Comparison of ENCODE assay signal across 9 mouse cellular contexts in genomic region chr2:84736312-84737161, GRCm38 (mm10). TPM values are rescaled to one million over a fixed set of nuclear protein-coding genes. Genes with fewer than 3 reads are reported as not detected.
DNase-seq lines count a peak whose midpoint lies in the region; ATAC-seq and TF ChIP-seq lines count a peak whose summit lies in the region.
"Had no signal": no experiment of that assay in that cellular context is flagged by ENCODE, and none has a peak within 500 bp of the region (broad histone marks: within the 10 kb centered on the region; RNA-seq: fewer than 3 reads in every experiment).

No protein-coding gene starts in this region.

- H3K27me3 ChIP-seq in heart, embryonic 15.5 days = peaks cover 17% of the 10 kb centered on the region; the same call in 1 of the 2 replicates
- H3K27me3 ChIP-seq in forebrain, embryonic 12.5 days = no peaks in the 10 kb centered on the region
- peaks cover 29% of the 10 kb centered on the region for H3K27me3 ChIP-seq in liver, embryonic 15.5 days

- intact Hi-C loops in heart, postnatal 14 days (cut with DNase I) = no loop called here

- no peaks in the 10 kb centered on the region for H3K9me3 ChIP-seq in heart, embryonic 15.5 days (replicated peaks)
- H3K9me3 ChIP-seq in forebrain, embryonic 12.5 days = no peaks in the 10 kb centered on the region
- H3K9me3 ChIP-seq in liver, embryonic 15.5 days (replicated peaks) = no peaks in the 10 kb centered on the region

- ATAC-seq in heart, embryonic 15.5 days (replicated peaks; ENCODE audit: insufficient number of reproducible peaks, insufficient read depth, low FRiP score, low read depth) = no peak
- ATAC-seq in forebrain, embryonic 12.5 days (ENCODE audit: low FRiP score) = no peak
- ATAC-seq in liver, embryonic 15.5 days (ENCODE audit: insufficient read depth) = no peak
- ATAC-seq in megakaryocyte-erythroid progenitor cell, adult 5-6 weeks (replicated peaks; ENCODE audit: low FRiP score, low TSS enrichment, poor library complexity, severe bottlenecking) = no peak

- no peak for TF ChIP-seq POLR2A in brain, embryonic 14.5 days (IDR thresholded peaks at IDR 0.05; ENCODE audit: borderline replicate concordance, extremely low read depth, insufficient read depth, insufficient read length, poor library complexity, severe bottlenecking)

- TF ChIP-seq CTCF in brain, embryonic 14.5 days (IDR thresholded peaks at IDR 0.05; ENCODE audit: borderline replicate concordance, extremely low read depth, insufficient read depth, insufficient read length) = no peak

- peak overlapping the region; percentile 6; the same call in 1 of the 2 replicates for H3K4me3 ChIP-seq in heart, embryonic 15.5 days
- peak overlapping the region; percentile 52 for H3K4me3 ChIP-seq in forebrain, embryonic 12.5 days (replicated peaks)
- peak overlapping the region; percentile 66 for H3K4me3 ChIP-seq in liver, embryonic 15.5 days (replicated peaks)

- H3K36me3 ChIP-seq in heart, embryonic 15.5 days = no peaks in the 10 kb centered on the region
- peaks cover 11% of the 10 kb centered on the region for H3K36me3 ChIP-seq in forebrain, embryonic 12.5 days (replicated peaks)
- H3K36me3 ChIP-seq in liver, embryonic 15.5 days (replicated peaks) = peaks cover 54% of the 10 kb centered on the region

- peak overlapping the region; percentile 61 for H3K4me2 ChIP-seq in heart, embryonic 15.5 days
- peak overlapping the region; percentile 59 for H3K4me2 ChIP-seq in forebrain, embryonic 12.5 days
- peak overlapping the region; percentile 82 for H3K4me2 ChIP-seq in liver, embryonic 15.5 days

- no peak overlapping the region for H3K9ac ChIP-seq in heart, embryonic 15.5 days
- H3K9ac ChIP-seq in forebrain, embryonic 12.5 days = peak overlapping the region; percentile 45
- peak overlapping the region; percentile 77 for H3K9ac ChIP-seq in liver, embryonic 15.5 days

- H3K4me1 ChIP-seq in heart, embryonic 15.5 days (replicated peaks) = peaks cover 73% of the 10 kb centered on the region
- H3K4me1 ChIP-seq in forebrain, embryonic 12.5 days = peaks cover 80% of the 10 kb centered on the region
- peaks cover 98% of the 10 kb centered on the region for H3K4me1 ChIP-seq in liver, embryonic 15.5 days (replicated peaks)

- H3K27ac ChIP-seq in heart, embryonic 15.5 days = no peak overlapping the region
- peak overlapping the region; percentile 76; the same call in 1 of the 2 replicates for H3K27ac ChIP-seq in forebrain, embryonic 12.5 days
- H3K27ac ChIP-seq in liver, embryonic 15.5 days (replicated peaks) = peak overlapping the region; percentile 98

- DNase-seq in heart, postnatal 14 days = no peak
- peak; percentile 36 for DNase-seq in brain, embryonic 14.5 days (ENCODE audit: low read depth)
- no peak for DNase-seq in gastrocnemius, postnatal 25 days
- DNase-seq in ovary, adult 18-20 months (ENCODE audit: low spot score) = no peak

- 9% methylated on average over 27 of the region's 27 CpGs for WGBS in heart, embryonic 15.5 days
- 5% methylated on average over 27 of the region's 27 CpGs for WGBS in forebrain, embryonic 12.5 days
- WGBS in liver, embryonic 15.5 days (ENCODE audit: insufficient replicate concordance) = 12% methylated on average over 27 of the region's 27 CpGs

RNA-seq across cellular contexts. Expression of gene Ypel4, which starts 2.7 kb away (rescaled TPM):
- polyA plus RNA-seq in heart, embryonic 15.5 days (2015; fragmentation: Nextera tagmentation; extraction: Ambion mirVana) = 3.0 and 3.8 TPM in 2 replicates
- 1 to 10 TPM in 1 of 2 experiments, under 1 TPM in 1; 0.93 to 1.3 TPM for total RNA-seq in heart, postnatal 14 days (2021)
- polyA plus RNA-seq in brain, embryonic 14.5 days (2012; rRNA removed) = 41.7 and 61.5 TPM in 2 replicates
- 18.7 and 19.6 TPM in 2 replicates for polyA plus RNA-seq in forebrain, embryonic 12.5 days (2016; fragmentation: Nextera tagmentation; extraction: Ambion mirVana)
- polyA plus RNA-seq in liver, embryonic 15.5 days (2015; fragmentation: Nextera tagmentation; extraction: Ambion mirVana) = 66.9 and 75.7 TPM in 2 replicates
- total RNA-seq in megakaryocyte-erythroid progenitor cell, adult 5-6 weeks (2014; fragmentation: Nextera tagmentation) = 0.39 and 1.6 TPM in 2 replicates
- 3.7 TPM in 1 of 2 replicates, not detected in the other for total RNA-seq in megakaryocyte-erythroid progenitor cell, adult 5-6 weeks (2017)
- total RNA-seq in gastrocnemius, postnatal 25 days (2021) = under 1 TPM; 0.49 to 0.51 TPM
- total RNA-seq: MEL had no signal

RNA-seq across cellular contexts. Expression of gene Gm19426, which starts 6.9 kb away (rescaled TPM):
- 5.1 and 5.3 TPM in 2 replicates for polyA plus RNA-seq in heart, embryonic 15.5 days (2015; fragmentation: Nextera tagmentation; extraction: Ambion mirVana)
- 1 to 10 TPM; 1.6 to 2.2 TPM for total RNA-seq in heart, postnatal 14 days (2021)
- polyA plus RNA-seq in brain, embryonic 14.5 days (2012; rRNA removed) = 6.8 and 7.6 TPM in 2 replicates
- 9.4 and 10.2 TPM in 2 replicates for polyA plus RNA-seq in forebrain, embryonic 12.5 days (2016; fragmentation: Nextera tagmentation; extraction: Ambion mirVana)
- polyA plus RNA-seq in liver, embryonic 15.5 days (2015; fragmentation: Nextera tagmentation; extraction: Ambion mirVana) = 1.4 and 1.5 TPM in 2 replicates
- total RNA-seq in megakaryocyte-erythroid progenitor cell, adult 5-6 weeks (2014; fragmentation: Nextera tagmentation) = 0.98 TPM in 1 of 2 replicates, not detected in the other
- total RNA-seq in megakaryocyte-erythroid progenitor cell, adult 5-6 weeks (2017) = not detected in 2 replicates
- total RNA-seq in gastrocnemius, postnatal 25 days (2021) = under 1 TPM; 0.54 to 0.95 TPM
- total RNA-seq: MEL had no signal

RNA-seq across cellular contexts. Expression of gene Clp1, which starts 9.4 kb away (rescaled TPM):
- 12.8 and 18.6 TPM in 2 replicates for polyA plus RNA-seq in heart, embryonic 15.5 days (2015; fragmentation: Nextera tagmentation; extraction: Ambion mirVana)
- total RNA-seq in heart, postnatal 14 days (2021) = 1 to 10 TPM; 4.9 to 5.8 TPM
- polyA plus RNA-seq in brain, embryonic 14.5 days (2012; rRNA removed) = 15.8 and 21.4 TPM in 2 replicates
- polyA plus RNA-seq in forebrain, embryonic 12.5 days (2016; fragmentation: Nextera tagmentation; extraction: Ambion mirVana) = 39.9 and 40.7 TPM in 2 replicates
- 53.9 and 59.7 TPM in 2 replicates for polyA plus RNA-seq in liver, embryonic 15.5 days (2015; fragmentation: Nextera tagmentation; extraction: Ambion mirVana)
- total RNA-seq in megakaryocyte-erythroid progenitor cell, adult 5-6 weeks (2014; fragmentation: Nextera tagmentation) = 35.4 and 38.0 TPM in 2 replicates
- total RNA-seq in megakaryocyte-erythroid progenitor cell, adult 5-6 weeks (2017) = 43.8 and 46.5 TPM in 2 replicates
- 1 to 10 TPM; 3.2 to 3.5 TPM for total RNA-seq in gastrocnemius, postnatal 25 days (2021)

RNA-seq across cellular contexts. Expression of gene Zdhhc5, which starts 21.6 kb away (rescaled TPM):
- polyA plus RNA-seq in heart, embryonic 15.5 days (2015; fragmentation: Nextera tagmentation; extraction: Ambion mirVana) = 20.2 and 22.4 TPM in 2 replicates
- 10 to 100 TPM; 57.7 to 62.4 TPM for total RNA-seq in heart, postnatal 14 days (2021)
- polyA plus RNA-seq in brain, embryonic 14.5 days (2012; rRNA removed) = 34.8 and 35.4 TPM in 2 replicates
- 28.1 and 31.4 TPM in 2 replicates for polyA plus RNA-seq in forebrain, embryonic 12.5 days (2016; fragmentation: Nextera tagmentation; extraction: Ambion mirVana)
- 17.3 and 18.4 TPM in 2 replicates for polyA plus RNA-seq in liver, embryonic 15.5 days (2015; fragmentation: Nextera tagmentation; extraction: Ambion mirVana)
- 37.6 and 44.6 TPM in 2 replicates for total RNA-seq in megakaryocyte-erythroid progenitor cell, adult 5-6 weeks (2014; fragmentation: Nextera tagmentation)
- total RNA-seq in megakaryocyte-erythroid progenitor cell, adult 5-6 weeks (2017) = 23.9 and 37.0 TPM in 2 replicates
- 10 to 100 TPM; 56.6 TPM for total RNA-seq in gastrocnemius, postnatal 25 days (2021)

RNA-seq across cellular contexts. Expression of gene Serping1, which starts 38.7 kb away (rescaled TPM):
- 45.2 and 53.2 TPM in 2 replicates for polyA plus RNA-seq in heart, embryonic 15.5 days (2015; fragmentation: Nextera tagmentation; extraction: Ambion mirVana)
- 10 to 100 TPM; 58.8 to 72.1 TPM for total RNA-seq in heart, postnatal 14 days (2021)
- polyA plus RNA-seq in brain, embryonic 14.5 days (2012; rRNA removed) = 22.5 and 29.6 TPM in 2 replicates
- 27.6 and 30.3 TPM in 2 replicates for polyA plus RNA-seq in forebrain, embryonic 12.5 days (2016; fragmentation: Nextera tagmentation; extraction: Ambion mirVana)
- polyA plus RNA-seq in liver, embryonic 15.5 days (2015; fragmentation: Nextera tagmentation; extraction: Ambion mirVana) = 84.2 and 102 TPM in 2 replicates
- total RNA-seq in megakaryocyte-erythroid progenitor cell, adult 5-6 weeks (2014; fragmentation: Nextera tagmentation) = not detected in 2 replicates
- total RNA-seq in megakaryocyte-erythroid progenitor cell, adult 5-6 weeks (2017) = not detected in 2 replicates
- 10 to 100 TPM; 46.7 to 59.3 TPM for total RNA-seq in gastrocnemius, postnatal 25 days (2021)
- total RNA-seq: MEL had no signal

Comparison
In these comparisons a context has a peak if more than half of its experiments do, and no peak if none do; other contexts are left out.
1. H3K4me3 ChIP-seq: peak in every context shown above with its lines; median percentile 66 in liver, embryonic 15.5 days; 52 in forebrain, embryonic 12.5 days; 6 in heart, embryonic 15.5 days.